Mouse (Mus musculus) olfactory bulb, adult 2 months (tissue): ENCODE data around the gene 1700028J19Rik.
"Not testable (repeated sequence)": the region's sequence is repeated elsewhere in the genome, so short reads cannot be mapped to it uniquely, and the experiment has no call there.

ENCODE experiments used
- CTCF ChIP-seq: fragments of 200-500 bp; IDR thresholded peaks from 2 replicates; pipeline ENCODE4 v1.5.1; 2012; ENCODE audit warnings: low read depth, mild to moderate bottlenecking, low read length, moderate library complexity; ENCODE audit not compliant: insufficient read depth
- POLR2A ChIP-seq: fragments of 200-500 bp; IDR thresholded peaks from 2 replicates; pipeline ENCODE4 v1.6.1; 2012; ENCODE audit warnings: mild to moderate bottlenecking, low read depth, low read length, moderate library complexity; ENCODE audit not compliant: insufficient read depth

GRCm38 (mm10) chr7:44193466-44193865 lies 53.0 kb downstream of the 1700028J19Rik start:
- TF ChIP-seq CTCF, POLR2A: not testable (repeated sequence)
